Mouse (Mus musculus) layer of hippocampus, adult 18-20 months (tissue): ENCODE measurements around the gene Rec8. TPM values are rescaled to one million over a fixed set of nuclear protein-coding genes. Genes with fewer than 3 reads are reported as not detected.
A peak's percentile ranks its signal among the peaks of the same experiment; 100 is the strongest.

ENCODE experiments used
- DNase-seq, 2 experiments: peaks; one replicate each; pipeline ENCODE4 v3.0.0; 2022; ENCODE audit warnings: low spot score in 2 of 2
- total RNA-seq, 2 experiments: library from RNA; stranded (reverse); gene quantifications; 2 replicates each; pipeline ENCODE4 v1.2.3; 2021

Gene Rec8
- total RNA-seq, 2 experiments from 2014 or later, result 1.4 to 1.8 TPM

DNA sequence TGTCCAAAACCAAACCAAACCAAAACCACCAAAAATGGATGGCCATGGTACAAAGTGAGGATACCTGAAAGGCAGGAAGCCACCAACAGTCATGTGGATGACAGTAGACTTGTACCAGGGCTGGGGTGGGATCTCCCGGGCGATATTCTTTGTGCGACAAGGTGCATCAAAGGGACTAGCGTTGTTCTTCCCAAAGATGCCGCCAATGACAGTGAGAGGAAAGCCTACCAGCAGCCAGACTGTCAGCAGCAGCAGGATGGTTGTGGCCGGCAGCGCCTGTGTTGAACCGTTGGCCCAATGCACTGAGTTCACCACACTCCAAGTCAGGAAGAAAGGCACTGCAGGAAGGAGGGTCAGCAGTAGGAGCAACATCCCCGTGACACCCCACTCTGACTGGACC, 20.0 kb downstream of the Rec8 start, which contains the start of gene Gm49378:
Gene Gm49378 (minus strand): TSS at position 101 of the 400 bp plus-strand sequence.
- DNase-seq, result no peak

DNA sequence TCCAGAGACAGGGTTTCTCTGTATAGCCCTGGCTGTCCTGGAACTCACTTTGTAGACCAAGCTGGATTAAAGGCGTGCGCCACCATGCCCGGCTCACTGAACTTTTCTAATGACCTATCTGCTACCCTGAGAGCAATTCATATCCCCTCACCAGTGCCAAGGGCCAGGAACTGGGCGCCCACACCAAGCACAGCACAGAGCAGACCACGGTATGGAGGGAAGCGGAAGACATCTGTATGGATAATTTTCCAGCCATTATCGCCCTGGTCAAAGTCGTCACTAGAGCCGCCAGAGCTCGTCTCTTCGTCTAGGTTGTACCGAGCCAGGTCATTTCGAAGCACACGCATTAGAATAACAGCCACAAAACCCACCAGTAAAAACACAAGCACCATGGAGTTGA, 23.0 kb downstream of the Rec8 start:
- no peak for DNase-seq

GRCm38 (mm10) chr14:55641291-55641690, 23.5 kb downstream of the Rec8 start:
- DNase-seq, result no peak

GRCm38 (mm10) chr14:55642679-55643059, 24.8 kb downstream of the Rec8 start:
- DNase-seq, result no peak

DNA sequence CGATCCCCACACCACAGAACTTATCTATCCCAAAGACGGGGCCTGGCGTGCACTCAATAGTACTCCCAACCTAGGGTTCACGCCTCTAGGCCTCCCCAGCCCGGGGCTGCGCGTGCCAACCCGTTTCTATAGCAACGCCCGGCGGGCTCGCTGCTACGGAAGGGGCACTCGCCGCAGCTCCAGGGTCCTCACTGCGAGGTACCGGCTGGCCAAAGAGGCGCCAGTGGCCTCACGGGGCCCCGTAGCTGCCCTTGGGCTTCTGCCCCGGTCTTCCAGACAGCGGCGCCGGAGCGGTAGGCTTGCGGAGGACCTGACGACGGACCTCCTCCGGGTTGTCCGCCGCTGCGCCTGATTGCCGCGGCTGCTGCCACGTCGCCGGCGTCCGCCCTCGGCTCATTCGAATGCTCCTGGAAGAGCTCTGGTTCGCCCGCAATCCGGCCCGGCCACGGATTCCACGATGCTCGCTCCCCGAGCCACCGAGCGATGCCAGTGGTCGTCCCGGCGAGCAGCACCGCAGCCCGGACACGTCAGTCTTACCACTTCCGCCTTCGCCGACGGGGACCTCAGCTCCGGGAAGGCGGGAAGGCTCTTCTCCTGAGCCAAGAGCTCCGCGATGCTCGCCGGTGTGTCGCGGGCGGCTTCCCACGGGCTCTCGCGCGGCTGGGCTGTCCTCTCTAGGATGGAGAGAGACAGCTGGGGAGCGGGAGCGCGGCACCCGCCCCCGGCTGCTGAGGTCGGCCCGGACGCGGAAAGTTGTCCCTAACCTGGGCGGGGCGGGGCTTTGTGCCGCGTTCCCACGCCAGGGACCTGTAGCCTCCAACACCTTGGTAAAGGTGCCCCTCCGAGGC, 25.4 kb downstream of the Rec8 start, which contains the start of gene Tm9sf1:
Gene Tm9sf1 (minus strand): TSS at position 747 of the 848 bp plus-strand sequence.
- DNase-seq, result peak; percentile 83 to 90

DNA sequence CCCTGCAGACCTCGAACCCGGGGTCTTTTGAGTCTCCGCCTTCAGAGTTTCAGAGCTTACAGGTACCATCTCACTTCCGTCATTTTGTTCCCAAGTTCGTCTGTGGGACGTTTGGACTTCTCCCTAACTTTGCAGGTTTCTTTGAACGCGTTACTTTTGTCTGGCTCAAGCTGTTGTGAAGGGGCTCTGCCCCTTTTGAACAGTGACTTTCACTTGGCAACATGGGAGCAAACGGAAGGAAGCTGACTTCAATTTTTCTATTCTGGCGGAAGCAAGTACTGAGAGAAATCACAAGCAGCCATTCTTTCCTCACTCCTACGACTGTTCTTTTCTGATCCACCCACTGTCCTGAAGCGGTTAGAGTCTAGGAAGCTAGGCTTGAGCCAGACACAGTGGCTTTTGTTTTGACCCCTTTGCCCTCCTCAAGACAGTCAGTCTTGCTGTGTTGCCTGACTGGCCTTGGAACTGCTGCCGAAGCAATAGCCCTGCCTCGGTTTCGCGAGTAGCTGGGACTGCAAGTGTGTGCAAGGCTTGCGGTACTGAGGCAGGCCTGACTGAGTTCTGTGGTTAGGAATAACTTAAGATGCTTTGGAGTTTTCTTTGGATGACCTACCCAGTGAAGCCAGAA, 26.5 kb downstream of the Rec8 start:
- DNase-seq, result no peak

DNA sequence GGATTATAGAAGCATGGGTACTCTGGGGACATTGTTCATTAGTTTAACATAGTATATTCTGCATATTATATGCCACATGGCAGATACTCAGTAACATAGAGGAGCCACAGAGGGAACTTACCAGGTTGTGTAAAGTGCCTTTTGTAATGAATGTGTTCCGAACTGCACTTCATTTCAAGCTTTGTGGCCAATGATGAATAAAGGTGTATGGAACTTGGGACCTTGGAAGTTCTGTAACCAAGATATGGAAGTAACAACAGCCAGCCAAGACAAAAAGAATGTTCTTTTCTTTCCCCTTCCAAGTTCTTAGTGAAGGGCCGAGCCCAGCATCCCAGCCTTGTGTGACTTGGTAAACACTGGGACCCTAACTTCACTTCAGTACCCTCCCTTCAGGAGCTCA, 32.0 kb downstream of the Rec8 start, which contains the start of gene Tssk4:
Gene Tssk4 (plus strand): TSS at position 301 of the 400 bp plus-strand sequence.
- DNase-seq, result no peak

DNA sequence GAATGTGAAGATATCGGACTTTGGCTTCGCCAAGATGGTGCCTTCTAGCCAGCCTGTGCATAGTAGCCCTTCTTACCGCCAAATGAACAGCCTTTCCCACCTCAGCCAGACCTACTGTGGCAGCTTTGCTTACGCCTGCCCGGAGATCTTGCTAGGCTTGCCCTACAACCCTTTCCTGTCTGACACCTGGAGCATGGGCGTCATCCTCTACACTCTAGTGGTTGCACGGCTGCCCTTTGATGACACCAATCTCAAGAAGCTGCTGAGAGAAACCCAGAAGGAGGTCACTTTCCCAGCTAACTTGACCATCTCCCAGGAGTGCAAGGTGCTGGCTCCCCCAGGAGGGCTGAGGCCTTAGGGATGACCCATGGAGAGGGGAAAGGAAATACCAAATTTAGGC, 33.7 kb downstream of the Rec8 start:
- DNase-seq, result no peak

DNA sequence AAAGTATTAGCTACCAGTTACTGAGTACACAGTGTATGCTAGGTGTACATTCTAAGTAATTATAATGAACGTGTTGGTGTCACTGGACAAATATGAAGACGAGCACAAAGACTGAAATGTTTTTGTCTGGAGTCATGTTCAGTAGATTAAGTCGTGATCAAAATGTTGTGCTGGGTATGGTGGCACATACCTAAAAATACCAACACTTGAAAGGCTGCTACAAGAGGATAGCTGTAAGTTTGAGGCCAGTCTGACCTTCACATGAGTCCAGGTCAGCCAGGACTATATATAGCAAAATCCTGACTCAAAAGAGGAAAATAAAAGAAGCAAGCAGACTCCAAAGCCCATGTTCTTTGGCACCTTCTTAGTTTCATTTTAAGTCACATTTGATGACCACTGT, 39.1 kb downstream of the Rec8 start:
- no peak for DNase-seq

GRCm38 (mm10) chr14:55658011-55658410, 40.2 kb downstream of the Rec8 start:
- DNase-seq, result no peak

DNA sequence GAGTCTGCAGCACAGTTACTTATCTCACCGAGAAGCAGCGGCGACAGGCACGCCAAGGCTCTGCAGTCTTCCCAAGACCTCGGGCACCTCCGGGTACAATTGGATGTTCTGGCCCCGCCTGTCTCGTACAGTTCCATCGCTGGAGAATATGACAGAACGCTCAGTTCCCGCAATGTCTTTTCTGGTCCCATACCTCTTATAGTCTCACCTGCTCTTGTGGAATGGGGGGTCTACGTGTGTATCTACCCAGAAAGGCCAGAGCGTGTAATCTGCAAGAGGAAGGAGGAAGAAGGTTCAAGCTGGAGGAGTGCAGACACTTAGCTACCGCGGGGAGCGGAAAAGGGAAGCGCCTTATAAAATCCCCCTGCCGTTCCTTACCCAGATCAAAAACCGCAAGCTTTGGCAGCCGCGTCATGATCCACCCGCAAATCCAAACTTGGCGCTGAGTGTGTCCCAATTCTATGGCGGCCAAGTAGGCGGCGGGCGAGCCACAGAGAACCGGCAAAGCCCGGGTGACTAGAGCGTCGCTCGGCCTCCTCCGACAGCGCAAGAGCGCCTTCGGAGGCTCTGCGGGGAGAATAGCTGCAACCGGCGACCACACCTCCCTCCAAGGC, 42.2 kb downstream of the Rec8 start, which contains the start of gene Mdp1:
Gene Mdp1 (minus strand): TSS at position 549 of the 614 bp plus-strand sequence.
- DNase-seq, result peak; percentile 77 to 86

DNA sequence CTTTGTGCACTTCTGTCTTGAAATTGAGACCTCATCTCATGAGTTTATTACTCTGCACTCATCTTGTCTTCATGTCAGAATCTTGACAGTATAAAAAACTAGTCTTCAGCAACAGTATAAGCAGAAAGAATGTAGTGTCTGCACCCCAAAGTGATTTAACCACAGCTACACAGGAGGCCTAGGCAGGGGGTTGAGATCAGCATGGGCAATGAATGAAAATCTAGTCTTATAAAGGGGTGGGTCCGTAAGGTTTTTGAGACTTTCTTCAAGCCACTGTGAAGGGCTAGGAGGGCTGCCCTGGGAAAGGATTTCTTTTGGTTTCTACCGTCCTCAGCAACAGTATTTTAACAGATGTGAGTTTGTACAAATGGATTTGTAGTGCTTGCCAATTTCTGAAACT, 42.8 kb downstream of the Rec8 start:
- DNase-seq, result no peak

GRCm38 (mm10) chr14:55671486-55671832, 53.6 kb downstream of the Rec8 start:
- no peak for DNase-seq

DNA sequence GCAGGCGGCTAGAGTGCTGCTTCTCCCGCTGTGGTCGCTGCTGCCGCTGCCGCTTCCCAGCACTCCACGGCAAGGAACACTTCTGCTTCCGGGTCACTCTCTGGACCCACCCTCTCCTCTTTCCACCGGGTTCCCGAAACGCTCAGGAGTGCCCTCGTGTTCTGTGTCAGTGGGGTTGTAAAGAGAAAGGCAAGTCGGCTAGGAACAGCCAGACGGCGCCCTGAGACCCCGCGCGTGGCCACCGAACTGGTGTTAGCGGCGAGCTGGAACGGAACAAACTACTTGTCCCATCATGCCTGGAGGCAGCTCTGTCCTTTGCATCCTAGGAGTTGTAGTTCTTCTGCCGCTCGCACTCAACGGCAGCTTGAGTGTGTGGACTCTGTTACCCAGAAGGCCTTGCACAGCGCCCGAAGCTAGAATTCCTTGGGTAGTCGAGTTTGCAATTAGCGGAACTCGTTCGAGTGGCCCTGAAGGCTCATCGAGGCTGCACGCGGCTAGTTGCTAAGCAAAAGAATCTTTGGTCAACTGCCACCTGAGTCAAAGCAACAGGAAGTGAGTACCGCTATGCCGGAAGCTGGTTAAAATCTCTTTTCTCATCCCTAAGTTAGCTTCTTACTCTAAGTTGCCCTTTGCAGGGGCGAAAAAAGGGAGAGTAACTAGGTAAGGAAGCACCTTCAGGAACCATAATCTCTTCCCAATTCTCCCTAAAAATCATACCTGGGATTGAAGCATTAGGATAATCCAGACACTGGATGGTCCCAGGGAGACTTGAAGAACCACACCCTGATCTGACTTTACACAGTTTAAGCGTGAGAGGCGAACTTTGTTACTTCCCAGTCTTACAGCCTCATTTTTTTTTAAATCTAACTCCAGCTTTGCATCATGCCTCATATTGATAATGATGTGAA, 54.2 kb downstream of the Rec8 start, which contains the start of the genes Gmpr2 and Nedd8:
Gene Gmpr2 (plus strand): TSS at position 109 of the 908 bp plus-strand sequence.
Gene Nedd8 (minus strand): TSS at position 292 of the 908 bp plus-strand sequence.
- DNase-seq, result peak; percentile 93 to 97

DNA sequence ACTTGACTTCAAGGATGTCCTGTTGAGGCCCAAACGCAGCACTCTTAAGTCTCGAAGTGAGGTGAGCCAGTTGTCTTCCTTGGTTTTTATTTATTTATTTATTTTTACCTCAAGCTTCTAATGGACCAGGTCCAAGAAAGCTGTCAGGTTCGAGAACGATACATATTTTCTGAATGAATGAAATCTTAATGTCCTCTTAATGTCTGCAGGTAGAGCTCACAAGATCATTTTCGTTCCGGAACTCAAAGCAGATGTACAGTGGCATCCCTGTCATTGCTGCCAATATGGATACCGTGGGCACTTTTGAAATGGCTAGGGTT, 54.9 kb downstream of the Rec8 start:
- no peak for DNase-seq

Other genes with a start within 250 kb of the Rec8 start
- 10 to 100 TPM; 20.2 to 22.1 TPM for gene Dhrs4, start 139.3 kb upstream of the Rec8 start, total RNA-seq
- 10 to 100 TPM; 46.8 to 50.8 TPM for gene Carmil3, start 127.4 kb upstream of the Rec8 start, total RNA-seq
- 100 to 1,000 TPM; 653 to 657 TPM for gene Cpne6, start 107.6 kb upstream of the Rec8 start, total RNA-seq
- gene Nrl, start 93.1 kb upstream of the Rec8 start, total RNA-seq, result 1 to 10 TPM; 1.7 to 2.2 TPM
- 10 to 100 TPM; 50.9 to 54.2 TPM for gene Pck2, start 77.8 kb upstream of the Rec8 start, total RNA-seq
- 10 to 100 TPM; 72.2 to 83.8 TPM for gene Dcaf11, start 58.0 kb upstream of the Rec8 start, total RNA-seq
- 1 to 10 TPM in 1 of 2 experiments, under 1 TPM in 1; 0.79 to 1.6 TPM for gene A730061H03Rik, start 57.6 kb upstream of the Rec8 start, total RNA-seq
- not detected for gene Fitm1, start 42.4 kb upstream of the Rec8 start, total RNA-seq
- 10 to 100 TPM; 54.0 to 56.6 TPM for gene Psme1, start 39.9 kb upstream of the Rec8 start, total RNA-seq
- 10 to 100 TPM; 43.3 to 49.5 TPM for gene Emc9, start 32.7 kb upstream of the Rec8 start, total RNA-seq
- 10 to 100 TPM; 53.7 to 57.4 TPM for gene Psme2, start 26.9 kb upstream of the Rec8 start, total RNA-seq
- gene Rnf31, start 26.3 kb upstream of the Rec8 start, total RNA-seq, result 10 to 100 TPM; 38.0 to 43.0 TPM
- gene Irf9, start 14.5 kb upstream of the Rec8 start, total RNA-seq, result 10 to 100 TPM; 10.9 to 13.3 TPM
- gene Ipo4, start 17.9 kb downstream of the Rec8 start, total RNA-seq, result 100 to 1,000 TPM; 119 to 128 TPM
- gene Gm49378, start 19.9 kb downstream of the Rec8 start, total RNA-seq, result 1 to 10 TPM; 2.7 to 3.8 TPM
- gene Tm9sf1, start 25.8 kb downstream of the Rec8 start, total RNA-seq, result 10 to 100 TPM; 39.6 to 40.8 TPM
- gene Tssk4, start 32.1 kb downstream of the Rec8 start, total RNA-seq, result 1 to 10 TPM in 1 of 2 experiments, under 1 TPM in 1; 0.79 to 1.2 TPM
- gene Mdp1, start 42.5 kb downstream of the Rec8 start, total RNA-seq, result 10 to 100 TPM; 45.5 to 52.3 TPM
- gene Gmpr2, start 53.9 kb downstream of the Rec8 start, total RNA-seq, result 10 to 100 TPM; 23.3 to 26.4 TPM
- gene Nedd8, start 54.1 kb downstream of the Rec8 start, total RNA-seq, result 100 to 1,000 TPM; 294 to 304 TPM
- 10 to 100 TPM; 12.3 to 15.2 TPM for gene Tinf2, start 63.8 kb downstream of the Rec8 start, total RNA-seq
- gene Tgm1, start 95.9 kb downstream of the Rec8 start, total RNA-seq, result not detected
- gene Rabggta, start 104.2 kb downstream of the Rec8 start, total RNA-seq, result 10 to 100 TPM; 43.7 to 45.7 TPM
- 10 to 100 TPM; 83.2 to 98.7 TPM for gene Dhrs1, start 127.7 kb downstream of the Rec8 start, total RNA-seq
- 10 to 100 TPM; 11.7 to 14.5 TPM for gene Nop9, start 127.7 kb downstream of the Rec8 start, total RNA-seq
- gene Cideb, start 140.4 kb downstream of the Rec8 start, total RNA-seq, result 1 to 10 TPM; 1.7 to 2.2 TPM
- under 1 TPM; 0.12 to 0.13 TPM for gene Ltb4r2, start 143.4 kb downstream of the Rec8 start, total RNA-seq
- under 1 TPM in 1 of 2 experiments, not detected in 1; 0.45 TPM for gene Ltb4r1, start 147.9 kb downstream of the Rec8 start, total RNA-seq
- gene Adcy4, start 166.1 kb downstream of the Rec8 start, total RNA-seq, result 1 to 10 TPM; 3.1 to 4.4 TPM
- 1 to 10 TPM in 1 of 2 experiments, under 1 TPM in 1; 0.52 to 1.1 TPM for gene Ripk3, start 170.8 kb downstream of the Rec8 start, total RNA-seq
- 1 to 10 TPM; 1.4 to 2.3 TPM for gene Nfatc4, start 205.1 kb downstream of the Rec8 start, total RNA-seq
- 1 to 10 TPM; 7.0 to 8.0 TPM for gene Nynrin, start 236.0 kb downstream of the Rec8 start, total RNA-seq